Mouse (Mus musculus) erythroblast, embryonic 14.5 days (primary cell): Measurements from ENCODE around the gene Ccdc8. TPM values are rescaled to one million over a fixed set of nuclear protein-coding genes. Genes with fewer than 3 reads are reported as not detected.

Experiments used
- H3K27me3 ChIP-seq: 2 replicates; pipeline ENCODE4 v1.6.1; 2012; ENCODE audit warnings: inconsistent platforms; ENCODE audit not compliant: control insufficient read depth
- H3K36me3 ChIP-seq: 2 replicates; pipeline ENCODE4 v1.6.1; 2012; ENCODE audit warnings: mild to moderate bottlenecking, inconsistent platforms; ENCODE audit not compliant: control insufficient read depth
- H3K4me1 ChIP-seq: 2 replicates; pipeline ENCODE4 v1.6.1; 2012; ENCODE audit warnings: inconsistent platforms; ENCODE audit not compliant: control insufficient read depth
- H3K4me3 ChIP-seq: replicated peaks from 2 replicates; pipeline ENCODE3; 2012; ENCODE audit warnings: moderate library complexity, mild to moderate bottlenecking, inconsistent platforms
- H3K9me3 ChIP-seq: 2 replicates; pipeline ENCODE4 v1.6.1; 2012; ENCODE audit warnings: low read length, inconsistent platforms, mixed read lengths; ENCODE audit not compliant: control insufficient read depth
- GATA1 ChIP-seq: IDR thresholded peaks from 2 replicates; pipeline ENCODE4 v1.6.1; 2012; ENCODE audit warnings: low read length, inconsistent platforms, mixed read lengths
- TAL1 ChIP-seq: IDR thresholded peaks from 3 replicates; pipeline ENCODE4 v1.6.1; 2012; ENCODE audit warnings: low read length, inconsistent platforms, mixed read lengths
- polyA plus RNA-seq: library from polyadenylated mRNA; stranded (reverse); fragments of >175 nt; gene quantifications from 2 replicates; pipeline ENCODE4 v1.2.3, GENCODE M21; 2012

The Ccdc8 gene
- polyA plus RNA-seq, 1 experiment = 0.05 TPM

- no peak overlapping the region for H3K4me3 ChIP-seq
- TF ChIP-seq TAL1 (no peak), GATA1 (no peak)
- H3K4me1 ChIP-seq = no peaks in the 10 kb centered on the region
Measured at GRCm38 (mm10) chr7:16968414-16968813, 24.1 kb upstream of the Ccdc8 start.

GRCm38 (mm10) chr7:16971160-16971559 lies 21.3 kb upstream of the Ccdc8 start:
- TF ChIP-seq TAL1 = no peak
- TF ChIP-seq GATA1 = no peak
- H3K9me3 ChIP-seq = no peaks in the 10 kb centered on the region
- no peak overlapping the region for H3K4me3 ChIP-seq
- H3K4me1 ChIP-seq = peaks cover under 1% of the 10 kb centered on the region; the same call in 1 of the 2 replicates
- no peaks in the 10 kb centered on the region for H3K36me3 ChIP-seq
- H3K27me3 ChIP-seq = no peaks in the 10 kb centered on the region

More at GRCm38 (mm10) chr7:16968414-16968813, 24.1 kb upstream of the Ccdc8 start:
- Histone ChIP-seq H3K36me3 (no peaks in the 10 kb centered on the region), H3K9me3 (no peaks in the 10 kb centered on the region), H3K27me3 (no peaks in the 10 kb centered on the region)

DNA sequence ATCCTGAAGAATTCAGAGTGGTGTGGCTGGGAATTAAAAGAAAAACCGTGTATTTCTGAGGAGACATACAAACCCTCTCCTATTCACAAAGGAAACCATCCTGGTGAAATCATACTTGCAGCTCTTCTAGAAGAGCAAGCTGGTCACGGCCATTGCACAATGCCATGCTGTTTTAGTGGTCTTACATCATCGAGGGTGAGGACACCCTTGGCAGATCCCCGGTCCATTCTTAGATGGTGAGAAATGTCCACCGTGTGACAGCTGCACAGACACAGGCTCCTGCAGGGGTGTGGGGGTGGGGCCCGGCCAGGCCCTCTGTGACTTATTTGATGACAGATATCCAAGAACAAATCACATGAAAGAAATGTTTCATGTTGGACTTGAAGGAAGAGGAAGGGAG lies 18.5 kb upstream of the Ccdc8 start:
- Histone ChIP-seq H3K4me3 (no peak overlapping the region), H3K4me1 (peaks cover 15% of the 10 kb centered on the region; the same call in 1 of the 2 replicates), H3K9me3 (no peaks in the 10 kb centered on the region), H3K36me3 (no peaks in the 10 kb centered on the region), H3K27me3 (no peaks in the 10 kb centered on the region)
- TF ChIP-seq TAL1 (no peak), GATA1 (no peak)

DNA sequence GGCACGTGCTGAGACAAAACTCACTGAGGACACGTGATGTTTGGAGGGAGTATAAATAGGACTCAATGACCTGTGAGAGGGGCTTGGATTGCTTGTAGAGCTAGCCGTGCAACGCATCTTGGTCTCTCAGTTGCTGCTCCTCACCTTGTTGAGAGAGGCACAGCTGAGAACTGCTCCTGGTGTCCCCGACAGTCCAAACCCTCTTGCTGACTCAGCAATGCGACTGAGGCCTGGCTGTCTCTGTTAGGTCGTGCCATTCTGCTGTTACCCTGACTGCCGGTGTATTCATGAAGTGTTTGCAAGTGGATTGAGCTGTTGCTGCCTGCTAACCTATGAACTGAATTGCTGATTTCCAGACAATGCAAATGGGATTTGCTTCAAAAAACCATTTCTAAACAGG lies 16.2 kb upstream of the Ccdc8 start:
- Histone ChIP-seq H3K4me1 (peaks cover 21% of the 10 kb centered on the region), H3K36me3 (no peaks in the 10 kb centered on the region), H3K27me3 (no peaks in the 10 kb centered on the region), H3K4me3 (no peak overlapping the region), H3K9me3 (no peaks in the 10 kb centered on the region)
- no peak for TF ChIP-seq TAL1
- no peak for TF ChIP-seq GATA1

- Histone ChIP-seq H3K27me3 (no peaks in the 10 kb centered on the region), H3K9me3 (no peaks in the 10 kb centered on the region), H3K4me1 (peaks cover 23% of the 10 kb centered on the region), H3K4me3 (no peak overlapping the region), H3K36me3 (no peaks in the 10 kb centered on the region)
- TF ChIP-seq TAL1 = no peak
- TF ChIP-seq GATA1 = no peak
Measured at GRCm38 (mm10) chr7:16978173-16978572, 14.3 kb upstream of the Ccdc8 start.

DNA sequence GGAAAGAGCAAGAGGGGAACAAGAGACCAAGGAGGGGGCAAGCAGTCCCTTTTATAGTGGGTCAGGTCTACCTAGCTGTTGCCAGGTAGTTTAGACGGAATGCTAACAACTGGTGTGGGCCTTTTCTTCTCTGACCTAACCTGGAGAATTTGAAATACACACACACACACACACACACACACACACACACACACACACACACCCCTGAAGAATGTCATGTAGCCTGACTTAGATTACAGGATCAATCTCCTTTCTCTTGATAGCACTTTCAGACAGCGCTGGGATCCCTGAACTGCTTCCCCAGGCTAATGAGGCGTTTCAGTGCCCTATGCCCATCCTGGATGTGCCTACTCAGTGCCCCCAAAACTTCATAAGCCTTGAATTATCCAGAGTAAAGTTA lies 13.9 kb upstream of the Ccdc8 start:
- Histone ChIP-seq H3K36me3 (no peaks in the 10 kb centered on the region), H3K4me3 (no peak overlapping the region), H3K27me3 (no peaks in the 10 kb centered on the region), H3K9me3 (no peaks in the 10 kb centered on the region), H3K4me1 (peaks cover 23% of the 10 kb centered on the region)
- TF ChIP-seq GATA1 = no peak
- TF ChIP-seq TAL1 = no peak

- peak overlapping the region; percentile 8 for H3K4me3 ChIP-seq
- no peaks in the 10 kb centered on the region for H3K27me3 ChIP-seq
- TF ChIP-seq TAL1 = no peak
- no peak for TF ChIP-seq GATA1
- H3K9me3 ChIP-seq = no peaks in the 10 kb centered on the region
- H3K36me3 ChIP-seq = no peaks in the 10 kb centered on the region
- H3K4me1 ChIP-seq = peaks cover 23% of the 10 kb centered on the region
Measured at GRCm38 (mm10) chr7:16980348-16980747, 12.2 kb upstream of the Ccdc8 start.

- TF ChIP-seq TAL1 (no peak), GATA1 (no peak)
- Histone ChIP-seq H3K4me1 (peaks cover 17% of the 10 kb centered on the region), H3K36me3 (no peaks in the 10 kb centered on the region), H3K4me3 (no peak within 1 kb of the TSS), H3K27me3 (no peaks in the 10 kb centered on the region), H3K9me3 (no peaks in the 10 kb centered on the region)
Measured at GRCm38 (mm10) chr7:16982859-16983568, 9.5 kb upstream of the Ccdc8 start, which contains the start of gene Gm42372. Gm42372 (plus strand) TSS chr7:16983086.

DNA sequence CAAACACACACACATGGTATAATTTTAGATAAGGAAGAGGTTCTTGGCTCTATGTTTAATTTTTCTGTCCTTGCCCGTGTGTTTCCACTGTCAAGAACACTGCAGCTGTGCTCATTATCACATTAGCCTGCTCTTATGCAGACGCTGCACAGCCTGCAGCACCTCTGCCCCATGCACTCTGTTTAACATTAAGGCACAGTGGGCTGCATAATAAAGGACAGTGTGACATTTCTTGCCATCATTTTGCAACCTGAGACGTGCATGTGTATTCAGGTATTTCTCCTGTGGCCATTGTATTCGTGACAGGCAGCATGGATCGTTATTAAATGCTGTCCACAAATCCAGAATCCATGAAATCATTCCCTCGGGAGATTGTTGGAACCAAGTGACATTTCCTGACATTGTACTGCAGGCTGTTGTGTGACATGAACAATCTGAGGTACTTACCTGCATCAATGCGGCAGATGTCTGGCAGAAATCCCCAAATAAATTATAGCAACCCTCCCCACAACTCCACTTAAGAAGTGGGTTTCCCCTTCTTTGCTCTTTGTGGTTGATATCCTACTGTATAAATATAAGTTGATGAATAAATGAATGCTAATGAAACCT lies 4.9 kb upstream of the Ccdc8 start:
- Histone ChIP-seq H3K9me3 (no peaks in the 10 kb centered on the region), H3K27me3 (no peaks in the 10 kb centered on the region), H3K4me1 (peaks cover 9% of the 10 kb centered on the region), H3K36me3 (no peaks in the 10 kb centered on the region), H3K4me3 (no peak overlapping the region)
- TF ChIP-seq TAL1 = no peak
- no peak for TF ChIP-seq GATA1
